Mouse (Mus musculus): Measurements from ENCODE around the gene Amn1. TPM values are rescaled to one million over a fixed set of nuclear protein-coding genes. Genes with fewer than 3 reads are reported as not detected.

The Amn1 gene
- total RNA-seq, 1 experiment, result 12.6 TPM

- no peak overlapping the region for H3K27ac ChIP-seq (ENCODE audit: insufficient read depth, low read depth, low read length, poor library complexity, severe bottlenecking)
- no peak for TF ChIP-seq ZNF384 (IDR thresholded peaks at IDR 0.05; ENCODE audit: low read depth, low read length)
- TF ChIP-seq CHD2 (IDR thresholded peaks at IDR 0.05; ENCODE audit: low read depth, low read length), result no peak
- TF ChIP-seq MAFK (IDR thresholded peaks at IDR 0.05; ENCODE audit: insufficient read depth, low read depth, low read length), result no peak
- no peak for TF ChIP-seq ZC3H11A (IDR thresholded peaks at IDR 0.05; ENCODE audit: borderline replicate concordance, low read depth, low read length)
- TF ChIP-seq HCFC1 (IDR thresholded peaks at IDR 0.05; ENCODE audit: borderline replicate concordance, insufficient read depth, low read length), result no peak
- DNase-seq (ENCODE audit: low read depth, low spot score), result no peak
- no peak overlapping the region for H3K4me3 ChIP-seq (ENCODE audit: insufficient read depth in 1 of 2, low read depth in 1 of 2, low read length in 2 of 2, poor library complexity in 1 of 2, severe bottlenecking in 1 of 2)
- no peak overlapping the region for H3K9ac ChIP-seq (ENCODE audit: insufficient read depth, low read depth, low read length, poor library complexity, severe bottlenecking)
- no peaks in the 10 kb centered on the region for H3K4me1 ChIP-seq (ENCODE audit: control insufficient read depth in 2 of 2, insufficient read depth in 2 of 2, low read length in 2 of 2, poor library complexity in 1 of 2)
- in situ Hi-C loops (cut with MboI; ENCODE audit: low sequenced_read_pairs in 2 of 2, unreplicated experiment in 2 of 2), result no loop called here
- no peaks in the 10 kb centered on the region for H3K9me3 ChIP-seq (ENCODE audit: control insufficient read depth, insufficient read depth, low read depth, low read length)
- H3K36me3 ChIP-seq (ENCODE audit: control insufficient read depth, insufficient read depth, low read length, poor library complexity, severe bottlenecking), result peaks cover 7% of the 10 kb centered on the region
Observed at GRCm38 (mm10) chr6:149145143-149145542, 43.4 kb downstream of the Amn1 start.

- Histone ChIP-seq H3K27ac (ENCODE audit: insufficient read depth, low read depth, low read length, poor library complexity, severe bottlenecking) (peak overlapping the region; percentile 44; the same call in 1 of the 2 replicates), H3K4me3 (ENCODE audit: insufficient read depth in 1 of 2, low read depth in 1 of 2, low read length in 2 of 2, poor library complexity in 1 of 2, severe bottlenecking in 1 of 2) (peak overlapping the region; percentile 71 to 85), H3K9me3 (ENCODE audit: control insufficient read depth, insufficient read depth, low read depth, low read length) (no peaks in the 10 kb centered on the region), H3K4me1 (ENCODE audit: control insufficient read depth in 2 of 2, insufficient read depth in 2 of 2, low read length in 2 of 2, poor library complexity in 1 of 2) (peaks cover 0 to 2% of the 10 kb centered on the region in 2 experiments; a peak in 2 of 4 replicates), H3K9ac (ENCODE audit: insufficient read depth, low read depth, low read length, poor library complexity, severe bottlenecking) (peak overlapping the region; percentile 87), H3K36me3 (ENCODE audit: control insufficient read depth, insufficient read depth, low read length, poor library complexity, severe bottlenecking) (peaks cover 7% of the 10 kb centered on the region)
- in situ Hi-C loops (cut with MboI; ENCODE audit: low sequenced_read_pairs in 2 of 2, unreplicated experiment in 2 of 2), result no loop called here
- peak; percentile 92 for DNase-seq (ENCODE audit: low read depth, low spot score)
- TF ChIP-seq ZNF384 (IDR thresholded peaks at IDR 0.05; ENCODE audit: low read depth, low read length) (peak; percentile 77), HCFC1 (IDR thresholded peaks at IDR 0.05; ENCODE audit: borderline replicate concordance, insufficient read depth, low read length) (peak; percentile 86; the same call in 1 of the 2 replicates), CHD2 (IDR thresholded peaks at IDR 0.05; ENCODE audit: low read depth, low read length) (no peak), MAFK (IDR thresholded peaks at IDR 0.05; ENCODE audit: insufficient read depth, low read depth, low read length) (no peak), ZC3H11A (IDR thresholded peaks at IDR 0.05; ENCODE audit: borderline replicate concordance, low read depth, low read length) (0 out of 2 replicates have a peak, but pooled peaks have one; percentile 8)
Observed at GRCm38 (mm10) chr6:149141393-149142173, 46.9 kb downstream of the Amn1 start.

- in situ Hi-C loops (cut with MboI; ENCODE audit: low sequenced_read_pairs in 2 of 2, unreplicated experiment in 2 of 2), result loop anchor here in 1 of 2 experiments (10.0 kb wide), 1 partner anchor 235 kb away; no protein-coding TSS in a partner anchor
- no peak within 1 kb of the TSS for H3K9ac ChIP-seq (ENCODE audit: insufficient read depth, low read depth, low read length, poor library complexity, severe bottlenecking)
- H3K4me3 ChIP-seq (ENCODE audit: insufficient read depth in 1 of 2, low read depth in 1 of 2, low read length in 2 of 2, poor library complexity in 1 of 2, severe bottlenecking in 1 of 2), result no peak within 1 kb of the TSS
- H3K4me1 ChIP-seq (ENCODE audit: control insufficient read depth in 2 of 2, insufficient read depth in 2 of 2, low read length in 2 of 2, poor library complexity in 1 of 2), result peaks cover under 1 to 8% of the 10 kb centered on the region in 2 experiments; a peak in 3 of 4 replicates
- H3K27ac ChIP-seq (ENCODE audit: insufficient read depth, low read depth, low read length, poor library complexity, severe bottlenecking), result no peak within 1 kb of the TSS
- DNase-seq (ENCODE audit: low read depth, low spot score), result no peak
- H3K9me3 ChIP-seq (ENCODE audit: control insufficient read depth, insufficient read depth, low read depth, low read length), result no peaks in the 10 kb centered on the region
- peaks cover 7% of the 10 kb centered on the region for H3K36me3 ChIP-seq (ENCODE audit: control insufficient read depth, insufficient read depth, low read length, poor library complexity, severe bottlenecking)
- TF ChIP-seq MAFK (IDR thresholded peaks at IDR 0.05; ENCODE audit: insufficient read depth, low read depth, low read length) (no peak), HCFC1 (IDR thresholded peaks at IDR 0.05; ENCODE audit: borderline replicate concordance, insufficient read depth, low read length) (no peak), ZNF384 (IDR thresholded peaks at IDR 0.05; ENCODE audit: low read depth, low read length) (no peak), CHD2 (IDR thresholded peaks at IDR 0.05; ENCODE audit: low read depth, low read length) (no peak), ZC3H11A (IDR thresholded peaks at IDR 0.05; ENCODE audit: borderline replicate concordance, low read depth, low read length) (no peak)
Observed at GRCm38 (mm10) chr6:149139471-149139870, 49.0 kb downstream of the Amn1 start, which contains the start of gene Etfbkmt. Gene Etfbkmt (plus strand): TSS chr6:149139849.

GRCm38 (mm10) chr6:149139011-149139410, 49.5 kb downstream of the Amn1 start:
- no peak overlapping the region for H3K27ac ChIP-seq (ENCODE audit: insufficient read depth, low read depth, low read length, poor library complexity, severe bottlenecking)
- H3K9me3 ChIP-seq (ENCODE audit: control insufficient read depth, insufficient read depth, low read depth, low read length), result no peaks in the 10 kb centered on the region
- in situ Hi-C loops (cut with MboI; ENCODE audit: low sequenced_read_pairs in 2 of 2, unreplicated experiment in 2 of 2), result loop anchor here in 1 of 2 experiments (10.0 kb wide), 1 partner anchor 236 kb away; no protein-coding TSS in a partner anchor
- DNase-seq (ENCODE audit: low read depth, low spot score), result no peak
- no peak overlapping the region for H3K9ac ChIP-seq (ENCODE audit: insufficient read depth, low read depth, low read length, poor library complexity, severe bottlenecking)
- no peak overlapping the region for H3K4me3 ChIP-seq (ENCODE audit: insufficient read depth in 1 of 2, low read depth in 1 of 2, low read length in 2 of 2, poor library complexity in 1 of 2, severe bottlenecking in 1 of 2)
- H3K36me3 ChIP-seq (ENCODE audit: control insufficient read depth, insufficient read depth, low read length, poor library complexity, severe bottlenecking), result peaks cover 2% of the 10 kb centered on the region
- H3K4me1 ChIP-seq (ENCODE audit: control insufficient read depth in 2 of 2, insufficient read depth in 2 of 2, low read length in 2 of 2, poor library complexity in 1 of 2), result peaks cover 3 to 8% of the 10 kb centered on the region in 2 experiments; a peak in 3 of 4 replicates
- TF ChIP-seq ZC3H11A (IDR thresholded peaks at IDR 0.05; ENCODE audit: borderline replicate concordance, low read depth, low read length) (no peak), CHD2 (IDR thresholded peaks at IDR 0.05; ENCODE audit: low read depth, low read length) (no peak), MAFK (IDR thresholded peaks at IDR 0.05; ENCODE audit: insufficient read depth, low read depth, low read length) (no peak), ZNF384 (IDR thresholded peaks at IDR 0.05; ENCODE audit: low read depth, low read length) (no peak), HCFC1 (IDR thresholded peaks at IDR 0.05; ENCODE audit: borderline replicate concordance, insufficient read depth, low read length) (no peak)
